Mouse (Mus musculus) hematopoietic stem cell, adult 5-6 weeks (primary cell): Measurements from ENCODE around the gene Sept11. TPM values are rescaled to one million over a fixed set of nuclear protein-coding genes. Genes with fewer than 3 reads are reported as not detected.

ENCODE experiments used
- ATAC-seq, 2 experiments: fragments of 125-278 bp in 1 of 2; replicated peaks in 1 of 2; 2 replicates each; pipeline ENCODE4 v1.8.0; 2016 to 2017; ENCODE audit warnings: inconsistent platforms in 2 of 2, mild to moderate bottlenecking in 2 of 2, moderate number of reproducible peaks in 2 of 2, low read depth in 1 of 2, moderate TSS enrichment in 1 of 2; ENCODE audit not compliant: low FRiP score in 2 of 2, poor library complexity in 2 of 2, severe bottlenecking in 2 of 2, insufficient read depth in 1 of 2, low TSS enrichment in 1 of 2
- total RNA-seq: library from RNA; stranded (forward); fragments of 172-1452, 232-1000 nt; gene quantifications from 2 replicates; pipeline ENCODE4 v1.2.3, GENCODE M21; 2017

Gene Sept11
- total RNA-seq, 1 experiment from 2014 or later: 59.0 TPM

GRCm38 (mm10) chr5:93091266-93091665 is 2.0 kb upstream of the Sept11 start:
- ATAC-seq: no peak

- ATAC-seq: peak; percentile 13 to 28; a peak in 1 of 4 replicates
Observed at GRCm38 (mm10) chr5:93092147-93092781, 973 bp upstream of the Sept11 start.

GRCm38 (mm10) chr5:93093638-93094527 is 646 bp downstream of the Sept11 start:
- peak; percentile 13 to 19; a peak in 2 of 4 replicates for ATAC-seq

GRCm38 (mm10) chr5:93095301-93095700 is 2.1 kb downstream of the Sept11 start:
- ATAC-seq: no peak

GRCm38 (mm10) chr5:93097204-93097906 is 4.1 kb downstream of the Sept11 start:
- no peak for ATAC-seq

GRCm38 (mm10) chr5:93098219-93098618 is 5.0 kb downstream of the Sept11 start:
- no peak for ATAC-seq

GRCm38 (mm10) chr5:93098811-93099210 is 5.6 kb downstream of the Sept11 start:
- no peak for ATAC-seq

GRCm38 (mm10) chr5:93100906-93101305 is 7.7 kb downstream of the Sept11 start:
- ATAC-seq: no peak

GRCm38 (mm10) chr5:93101371-93101791 is 8.1 kb downstream of the Sept11 start:
- ATAC-seq: no peak

GRCm38 (mm10) chr5:93103603-93104002 is 10.4 kb downstream of the Sept11 start:
- no peak for ATAC-seq

GRCm38 (mm10) chr5:93104987-93105823 is 12.0 kb downstream of the Sept11 start:
- no peak for ATAC-seq

- no peak for ATAC-seq
Observed at GRCm38 (mm10) chr5:93106048-93106447, 12.8 kb downstream of the Sept11 start.

- no peak for ATAC-seq
Observed at GRCm38 (mm10) chr5:93108703-93109102, 15.5 kb downstream of the Sept11 start.

GRCm38 (mm10) chr5:93109555-93109954 is 16.3 kb downstream of the Sept11 start:
- peak; percentile 36 to 37; a peak in 3 of 4 replicates for ATAC-seq

- no peak for ATAC-seq
Observed at GRCm38 (mm10) chr5:93112290-93112689, 19.1 kb downstream of the Sept11 start.

GRCm38 (mm10) chr5:93113517-93113916 is 20.3 kb downstream of the Sept11 start:
- ATAC-seq: no peak

GRCm38 (mm10) chr5:93114515-93114914 is 21.3 kb downstream of the Sept11 start:
- ATAC-seq: no peak
